Mouse (Mus musculus): ENCODE measurements around the gene B9d2. TPM values are rescaled to one million over a fixed set of nuclear protein-coding genes. Genes with fewer than 3 reads are reported as not detected.
"Not testable (repeated sequence)": the region's sequence is repeated elsewhere in the genome, so short reads cannot be mapped to it uniquely, and the experiment has no call there.

B9d2 gene
- total RNA-seq, 1 experiment from 2014 or later, result 17.8 TPM

- peak; percentile 37 for DNase-seq
Measured at GRCm38 (mm10) chr7:25704716-25705364, 24.3 kb downstream of the B9d2 start.

GRCm38 (mm10) chr7:25705801-25706251 is 25.2 kb downstream of the B9d2 start:
- DNase-seq, result peak; percentile 70

DNA sequence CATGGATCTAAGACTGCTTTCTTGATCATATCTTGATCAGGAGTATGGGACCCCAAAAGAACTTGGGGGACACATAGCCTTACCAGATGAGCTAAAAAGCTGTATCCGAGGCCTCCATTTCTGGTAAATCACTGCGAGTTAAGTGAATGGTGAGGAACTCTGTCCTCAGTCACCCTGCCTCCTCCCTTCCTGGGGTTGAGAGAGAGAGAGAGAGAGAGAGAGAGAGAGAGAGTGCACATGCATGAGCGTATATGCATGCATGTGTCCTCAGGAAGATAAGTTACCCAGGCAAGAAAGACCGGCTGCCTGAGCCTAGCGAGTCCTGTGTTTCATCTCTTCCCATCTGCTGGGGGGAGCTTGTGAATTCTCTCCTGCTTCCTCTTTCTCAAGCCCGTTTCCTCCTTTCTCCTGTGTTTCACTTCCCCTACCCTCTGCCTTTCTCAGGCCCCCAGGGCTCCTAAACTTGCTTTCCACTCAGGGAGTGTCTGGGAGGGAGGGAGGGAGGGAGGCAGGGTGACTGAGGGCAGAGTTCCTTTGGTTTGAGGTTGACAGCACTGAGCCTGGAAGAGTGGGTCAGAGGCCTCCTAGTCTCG is 26.1 kb downstream of the B9d2 start:
- DNase-seq, result no peak

DNA sequence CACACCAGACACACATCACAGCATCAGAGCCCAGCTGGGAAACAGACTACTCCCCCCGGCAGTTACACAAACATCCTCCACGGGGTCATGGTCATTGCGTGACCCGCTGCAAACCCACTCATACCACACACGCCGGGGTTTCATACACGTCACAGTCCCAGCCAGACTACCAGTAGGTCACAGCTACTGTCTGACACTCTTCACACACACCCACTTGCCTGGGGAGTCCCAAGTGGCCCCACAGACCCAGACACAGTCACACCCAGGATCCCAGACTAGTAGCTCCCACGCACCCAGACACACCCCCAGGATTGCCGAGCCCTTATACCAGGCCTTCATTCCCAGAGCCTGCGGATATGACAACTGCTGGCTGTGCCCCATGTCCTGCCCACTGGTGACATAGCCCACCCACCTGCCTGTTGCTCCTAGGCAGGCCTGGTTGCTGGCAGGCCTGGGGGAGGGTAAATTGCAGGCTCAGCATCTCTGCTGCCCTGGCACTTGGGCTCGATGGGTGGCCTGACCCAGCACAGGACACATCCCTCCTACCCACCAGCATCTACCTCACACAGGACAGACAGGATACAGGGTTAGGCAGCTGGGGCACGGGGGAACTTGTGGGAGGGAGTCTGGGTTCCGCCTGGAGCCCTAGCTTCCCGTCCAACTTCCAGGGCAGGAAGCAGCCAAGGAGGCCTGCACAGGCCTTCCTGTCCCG is 27.2 kb downstream of the B9d2 start:
- DNase-seq, result peak; percentile 71

DNA sequence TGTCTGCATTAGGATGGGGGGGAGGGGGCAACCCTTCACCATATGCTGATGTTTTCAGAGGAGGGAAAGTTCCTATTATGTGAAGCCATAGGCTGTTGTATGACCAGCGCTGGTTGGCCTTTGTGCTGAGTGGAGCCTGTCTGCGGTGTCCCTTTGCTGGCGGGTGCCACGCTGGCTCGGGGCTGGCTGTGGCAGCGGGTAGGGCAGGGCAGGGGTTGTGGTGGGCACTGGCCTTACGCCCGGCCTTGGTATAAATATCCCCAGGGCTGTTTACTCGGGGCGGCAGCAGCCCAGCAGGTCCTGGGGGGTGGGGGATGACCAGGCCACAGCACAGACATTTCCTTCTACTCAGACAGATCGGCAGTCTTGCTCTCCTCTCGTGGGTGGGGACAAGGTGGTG is 29.4 kb downstream of the B9d2 start:
- DNase-seq, result peak; percentile 45

DNA sequence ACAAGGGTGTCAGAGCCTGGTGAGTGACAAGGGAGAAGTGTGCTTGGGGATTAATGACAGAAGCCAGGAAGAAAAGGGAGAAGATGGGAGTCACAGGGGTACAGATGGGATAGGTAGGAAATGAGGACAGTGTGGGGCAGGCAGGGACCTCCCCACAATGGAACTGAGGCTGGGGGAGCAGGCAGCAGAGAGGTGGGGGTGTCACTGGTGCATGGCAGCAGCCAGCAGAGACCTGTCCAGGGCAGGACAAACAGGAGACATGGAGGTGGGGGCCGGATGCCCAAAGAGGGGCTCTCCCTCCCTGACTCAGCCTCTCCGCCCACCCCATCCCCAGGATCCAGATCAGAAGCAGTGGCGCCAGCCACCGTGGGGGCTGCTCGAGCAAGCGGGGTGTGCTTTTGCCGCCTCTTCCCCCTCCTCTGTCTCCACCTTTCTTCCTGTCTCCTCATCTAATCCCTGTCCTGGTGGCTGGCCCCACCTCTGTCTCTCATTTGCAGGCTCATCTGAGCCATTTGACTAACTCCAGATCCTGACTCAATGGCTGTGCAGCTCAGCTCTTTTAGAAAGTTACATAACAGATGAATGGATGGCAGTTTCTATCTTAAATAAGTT is 30.0 kb downstream of the B9d2 start:
- peak; percentile 68 for DNase-seq

DNA sequence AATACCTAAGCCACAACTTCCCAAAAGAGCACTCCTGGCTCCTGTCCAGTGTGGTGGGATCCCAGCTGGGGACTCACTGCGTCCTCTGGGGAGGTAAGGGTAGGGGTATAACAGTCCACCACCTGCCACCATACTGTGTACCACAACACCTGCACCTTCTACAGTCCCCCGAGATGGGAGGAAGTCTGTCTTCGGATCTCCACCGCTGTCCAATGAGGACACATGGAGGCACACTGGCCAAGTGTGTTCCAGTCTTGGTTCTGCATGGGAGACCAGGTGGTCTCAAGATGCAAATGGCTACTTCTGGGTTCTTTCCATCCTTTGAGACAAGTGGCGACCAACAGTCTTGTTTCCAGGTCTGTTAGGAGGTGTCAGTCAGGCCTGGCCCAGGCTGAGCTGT is 30.6 kb downstream of the B9d2 start:
- DNase-seq, result no peak

GRCm38 (mm10) chr7:25711731-25712197 is 31.2 kb downstream of the B9d2 start:
- DNase-seq, result peak; percentile 77

DNA sequence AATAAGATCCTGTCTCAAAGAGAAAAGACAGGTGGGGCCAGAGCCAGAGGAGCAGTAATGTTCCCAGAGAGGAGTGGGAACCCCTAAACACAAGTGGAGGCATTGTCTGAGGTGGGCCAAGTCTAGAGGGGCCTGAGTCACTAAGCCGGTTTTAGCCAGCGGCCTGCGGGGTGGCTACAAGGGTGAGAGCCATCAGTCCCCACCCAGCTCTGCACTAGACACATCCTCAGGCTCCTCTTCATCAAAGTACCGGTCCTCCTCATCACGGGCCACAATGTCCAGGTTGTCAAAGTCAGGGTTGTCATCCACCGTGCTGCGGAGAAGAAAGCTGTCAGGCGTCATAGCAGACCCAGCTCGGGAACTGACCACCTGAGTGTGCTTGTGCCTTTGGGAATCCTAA is 32.2 kb downstream of the B9d2 start:
- DNase-seq, result no peak

GRCm38 (mm10) chr7:25714581-25714980 is 34.0 kb downstream of the B9d2 start:
- DNase-seq, result no peak

- DNase-seq, result no peak
Measured at GRCm38 (mm10) chr7:25715731-25716271, 35.2 kb downstream of the B9d2 start.

- no peak for DNase-seq
Measured at GRCm38 (mm10) chr7:25717478-25717877, 36.9 kb downstream of the B9d2 start.

DNA sequence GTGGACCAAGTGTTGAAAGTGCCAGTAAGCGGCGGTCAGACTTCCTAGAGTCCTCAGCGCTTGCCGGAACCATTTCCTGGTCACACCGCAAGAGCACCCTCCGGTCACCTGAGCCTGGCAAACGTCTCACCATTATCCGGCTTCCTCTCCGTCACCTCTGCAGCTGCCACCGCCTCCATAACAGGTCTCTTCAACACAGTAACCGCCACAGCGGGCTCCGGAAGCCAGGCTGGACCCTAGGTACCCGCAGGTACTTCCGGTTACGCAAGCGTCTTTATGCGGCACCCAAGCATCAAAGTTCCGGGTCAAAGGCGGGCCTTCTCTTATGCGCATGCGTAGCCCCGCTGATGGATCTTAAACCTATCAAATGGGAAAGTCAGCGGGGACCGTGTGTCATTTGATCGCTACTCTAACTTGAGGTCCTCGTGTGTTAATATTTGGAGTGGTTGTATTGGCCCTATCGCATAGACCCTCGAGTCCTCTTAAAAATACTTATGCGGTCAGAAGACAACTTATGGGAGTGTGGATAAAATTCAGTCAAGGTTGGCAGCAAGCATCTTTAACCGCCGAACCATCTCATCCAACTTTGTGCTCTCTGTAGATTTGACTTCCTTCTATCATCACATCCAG is 38.3 kb downstream of the B9d2 start, which contains the start of gene Ccdc97:
Gene Ccdc97 (minus strand): TSS at position 301 of the 630 bp plus-strand sequence.
- peak; percentile 94 for DNase-seq

GRCm38 (mm10) chr7:25719761-25720610 is 39.4 kb downstream of the B9d2 start:
- DNase-seq, result peak; percentile 86

GRCm38 (mm10) chr7:25720760-25721159 is 40.2 kb downstream of the B9d2 start:
- no peak for DNase-seq

- not testable (repeated sequence) for DNase-seq
Measured at GRCm38 (mm10) chr7:25721776-25722175, 41.2 kb downstream of the B9d2 start.

DNA sequence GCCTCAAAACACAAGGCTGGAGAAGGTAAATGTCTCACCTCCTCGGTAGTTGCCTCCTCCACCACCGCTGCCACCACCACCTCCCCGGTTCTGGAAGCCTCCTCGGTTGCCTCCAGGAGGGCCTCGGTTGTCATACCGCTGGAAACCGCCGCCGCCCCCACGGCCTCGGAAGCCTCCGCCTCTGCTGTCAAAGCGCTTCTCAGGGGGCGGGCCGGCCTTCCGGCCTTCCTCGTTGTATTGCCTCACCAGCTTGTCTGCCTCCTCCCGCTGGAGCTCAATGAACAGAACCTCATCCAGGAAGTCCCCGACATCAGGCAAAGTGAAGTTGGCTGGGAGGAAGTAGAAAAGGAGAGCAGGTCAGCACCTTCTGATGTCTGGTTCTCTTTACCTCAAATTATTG is 45.3 kb downstream of the B9d2 start:
- DNase-seq, result no peak

DNA sequence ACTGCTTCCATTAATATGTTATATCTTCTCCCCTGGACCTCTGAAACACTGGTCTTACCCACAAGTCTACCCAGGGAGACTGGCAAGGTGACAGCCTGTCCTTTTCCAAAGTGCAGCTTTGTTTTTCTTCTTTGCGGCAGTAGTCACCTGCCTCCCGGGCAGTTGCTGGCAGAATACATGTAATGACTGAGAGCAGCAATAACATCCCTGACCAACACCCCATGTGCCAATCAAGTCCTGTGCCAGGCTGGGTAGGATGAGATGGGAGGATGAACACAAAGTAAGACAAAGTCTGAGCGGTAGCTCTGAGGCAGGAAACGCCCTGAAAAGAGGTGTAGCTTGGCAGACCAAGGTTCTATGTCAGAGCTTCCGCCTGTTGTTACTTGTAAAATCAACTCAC is 47.2 kb downstream of the B9d2 start:
- DNase-seq, result no peak

DNA sequence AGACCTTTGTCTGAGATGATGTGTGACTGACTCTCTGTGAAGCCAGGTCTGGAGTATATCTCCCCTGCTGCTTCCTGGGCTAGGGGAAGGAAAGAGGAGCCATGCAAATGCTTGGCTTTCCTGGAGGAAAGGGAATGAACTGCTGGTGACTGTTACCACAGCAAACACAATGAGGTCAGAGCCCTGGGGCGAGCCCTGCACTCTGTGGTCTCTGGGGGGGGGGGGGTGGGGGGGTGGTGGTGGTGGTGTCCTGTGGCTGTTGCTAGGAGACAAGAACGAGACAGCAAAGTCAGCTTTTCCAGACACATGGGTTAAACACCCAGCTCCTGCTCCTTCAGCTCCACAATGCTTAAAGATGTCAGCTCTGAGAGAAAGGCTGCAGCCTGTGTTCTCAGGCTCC is 48.8 kb downstream of the B9d2 start:
- no peak for DNase-seq

GRCm38 (mm10) chr7:25729862-25730261 is 49.3 kb downstream of the B9d2 start:
- DNase-seq, result peak; percentile 72
